Mouse (Mus musculus) B cell, adult (primary cell): ENCODE results near the gene Myof. TPM values are rescaled to one million over a fixed set of nuclear protein-coding genes. Genes with fewer than 3 reads are reported as not detected.

Experiments
- total RNA-seq: library from RNA; stranded (reverse); gene quantifications from 4 replicates; pipeline ENCODE4 v1.2.4, GENCODE M21; 2023; ENCODE audit not compliant: inconsistent age

Myof gene
- 39.6 to 48.7 TPM (median 41.6 TPM) in 4 replicates for total RNA-seq

DNA sequence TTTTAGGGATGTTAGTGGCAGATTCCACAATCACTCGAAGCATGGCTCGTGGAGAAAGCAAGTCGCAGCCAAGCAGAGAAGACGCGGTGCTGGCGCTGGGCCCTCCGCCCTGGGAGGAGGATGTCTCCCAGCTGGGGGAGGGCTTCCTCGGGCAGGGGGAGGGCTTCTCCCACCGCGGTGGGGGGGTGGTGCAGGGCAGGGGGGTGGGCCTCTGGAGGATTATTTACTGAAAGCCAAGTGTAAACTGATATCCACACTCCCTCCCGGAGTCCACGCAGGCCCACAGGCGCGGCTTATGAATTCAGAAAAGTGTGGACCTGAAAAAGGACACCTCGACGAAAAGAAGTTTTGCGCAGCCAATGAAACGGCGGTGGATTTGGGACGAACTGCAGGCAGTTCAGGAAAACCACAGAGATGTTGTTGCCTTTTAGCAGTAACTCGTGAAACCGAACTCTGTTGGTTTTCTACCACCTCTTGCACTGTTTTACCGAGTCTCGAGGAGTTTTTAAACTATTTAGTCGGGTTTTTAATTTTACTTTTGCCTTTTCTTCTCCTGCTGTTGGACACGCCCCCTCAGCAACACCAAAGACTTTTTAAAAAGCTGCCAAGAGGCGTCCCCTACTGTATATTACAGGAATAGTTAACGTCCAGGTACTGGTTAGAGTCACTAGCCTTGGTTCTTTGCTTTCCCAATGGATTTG lies at the start of gene Myof:
Gene Myof, minus strand, starts transcription at position 297 of the 701 bp plus-strand sequence.

DNA sequence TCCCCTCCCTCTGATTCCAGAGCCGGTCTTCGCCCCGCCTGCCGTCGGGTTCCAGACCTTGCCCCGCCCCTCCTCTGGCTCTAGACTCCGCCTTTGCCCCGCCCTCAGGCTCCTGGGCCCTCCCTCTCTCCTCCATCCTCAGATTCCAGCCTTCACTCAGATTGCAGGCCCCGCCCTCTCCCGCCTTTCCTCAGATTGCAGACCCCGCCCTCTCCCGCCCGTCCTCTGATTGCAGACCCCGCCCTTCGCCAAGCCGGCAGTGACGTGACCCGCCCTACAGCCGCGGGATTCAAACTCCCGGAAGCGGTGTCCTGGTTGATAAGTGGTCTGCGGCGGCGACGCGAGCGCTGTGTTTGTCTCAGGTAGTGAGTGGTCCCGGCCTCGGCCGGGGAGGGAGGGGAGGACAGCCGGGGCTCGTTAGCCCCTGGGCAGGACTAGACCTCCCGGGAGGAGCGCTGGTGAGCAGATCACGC lies 11.4 kb upstream of the Myof start, which contains the start of gene Cep55:
Gene Cep55, plus strand, starts transcription at position 292 of the 473 bp plus-strand sequence.

Other genes starting within 250 kb of the Myof start
- 1.7 to 3.9 TPM (median 2.3 TPM) in 4 replicates for gene Cep55, start 11.4 kb upstream of the Myof start, total RNA-seq
- gene Ffar4, start 53.5 kb upstream of the Myof start, total RNA-seq: not detected in 4 replicates
- gene Rbp4, start 81.7 kb upstream of the Myof start, total RNA-seq: not detected in 4 replicates
- not detected in 4 replicates for gene Pde6c, start 89.2 kb upstream of the Myof start, total RNA-seq
- 21.7 to 25.1 TPM (median 23.3 TPM) in 4 replicates for gene Fra10ac1, start 180.6 kb upstream of the Myof start, total RNA-seq
- not detected in 4 replicates for gene Lgi1, start 221.0 kb upstream of the Myof start, total RNA-seq